Mouse (Mus musculus) layer of hippocampus, postnatal 25 days (tissue): ENCODE data around the gene Cacna1c. TPM values are rescaled to one million over a fixed set of nuclear protein-coding genes. Genes with fewer than 3 reads are reported as not detected.
A peak's percentile ranks its signal among the peaks of the same experiment; 100 is the strongest.

Experiments
- DNase-seq, 2 experiments: peaks; one replicate each; pipeline ENCODE4 v3.0.0; 2022; ENCODE audit warnings: mixed read lengths in 2 of 2, low spot score in 1 of 2; ENCODE audit errors: extremely low spot score in 1 of 2
- total RNA-seq, 2 experiments: library from RNA; stranded (reverse); gene quantifications; 2 replicates each; pipeline ENCODE4 v1.2.3; 2021

Cacna1c gene
- total RNA-seq, 2 experiments from 2014 or later: 69.0 to 86.7 TPM

DNA sequence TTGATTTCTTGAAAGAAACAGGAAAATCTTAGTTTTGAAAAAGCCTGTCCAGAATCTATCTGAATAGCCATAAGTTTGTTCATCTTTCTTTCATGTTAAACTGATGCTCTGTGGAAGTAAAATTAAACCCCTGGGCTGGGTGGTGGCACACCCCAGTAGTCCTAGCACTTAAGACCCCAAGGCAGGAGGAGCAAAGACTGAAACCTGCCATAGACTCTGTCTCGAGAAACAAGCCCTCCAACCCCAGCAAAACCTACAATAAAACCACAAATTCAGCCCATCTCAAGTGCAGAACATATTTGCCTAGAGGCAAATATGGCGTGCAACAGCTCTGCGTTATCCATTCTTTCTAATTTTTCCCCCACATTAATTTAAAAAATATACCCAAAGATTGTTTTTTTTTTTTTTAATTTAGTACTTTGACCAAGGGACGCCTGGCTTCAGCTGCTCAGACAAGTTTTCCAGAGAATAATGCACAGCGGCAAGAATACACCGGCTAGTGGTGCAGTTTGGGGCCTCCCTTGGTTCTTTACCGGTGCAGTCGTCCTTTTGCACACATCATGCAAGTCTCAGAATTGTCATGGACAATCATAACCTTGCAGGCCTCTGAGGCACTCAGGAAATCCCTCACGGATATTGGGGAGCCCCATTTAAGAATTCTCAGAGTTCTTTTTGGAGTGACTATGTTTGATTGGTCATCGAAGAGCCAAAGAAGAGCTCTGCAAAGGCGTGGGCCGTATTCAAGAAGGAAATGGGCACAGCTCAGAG is 21.7 kb downstream of the Cacna1c start:
- DNase-seq: no peak

DNA sequence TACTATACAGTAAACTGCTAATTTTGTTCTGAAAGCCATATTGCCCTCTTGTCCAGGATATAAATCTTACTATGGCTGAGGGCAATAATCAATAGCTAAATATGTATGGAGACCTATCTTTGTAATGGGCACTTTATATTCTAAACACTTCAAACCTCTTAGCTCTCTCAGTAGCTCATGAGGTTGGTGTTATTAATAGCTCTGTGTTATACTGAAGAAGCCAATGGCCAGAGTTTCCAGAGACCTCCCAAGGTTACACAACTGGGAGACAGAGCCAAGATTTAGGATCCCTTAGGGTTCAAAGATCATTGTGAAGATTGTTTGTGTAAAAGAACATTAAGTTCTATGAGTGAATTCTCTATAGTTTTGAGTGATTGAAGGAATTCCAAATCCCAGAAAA is 30.5 kb downstream of the Cacna1c start:
- no peak for DNase-seq

DNA sequence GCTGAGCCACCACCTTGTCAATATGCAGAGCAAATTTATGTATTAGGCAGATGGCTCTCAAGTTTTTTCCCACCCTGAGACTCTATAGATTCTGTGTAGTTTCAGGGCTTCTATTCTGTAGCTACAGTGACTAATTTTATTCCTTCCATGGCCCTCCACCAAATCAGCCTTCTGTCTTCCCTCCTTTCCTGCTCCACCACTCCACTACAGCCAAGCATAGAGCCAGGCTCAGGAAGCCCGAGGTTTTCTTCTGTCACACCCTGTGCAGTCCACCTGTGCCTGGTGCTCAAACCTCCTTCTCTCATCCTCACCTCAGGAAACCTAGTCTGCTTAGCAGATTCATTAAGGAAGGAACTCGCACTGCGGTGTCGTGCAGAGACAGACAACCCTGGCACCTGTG is 51.1 kb downstream of the Cacna1c start:
- no peak for DNase-seq

DNA sequence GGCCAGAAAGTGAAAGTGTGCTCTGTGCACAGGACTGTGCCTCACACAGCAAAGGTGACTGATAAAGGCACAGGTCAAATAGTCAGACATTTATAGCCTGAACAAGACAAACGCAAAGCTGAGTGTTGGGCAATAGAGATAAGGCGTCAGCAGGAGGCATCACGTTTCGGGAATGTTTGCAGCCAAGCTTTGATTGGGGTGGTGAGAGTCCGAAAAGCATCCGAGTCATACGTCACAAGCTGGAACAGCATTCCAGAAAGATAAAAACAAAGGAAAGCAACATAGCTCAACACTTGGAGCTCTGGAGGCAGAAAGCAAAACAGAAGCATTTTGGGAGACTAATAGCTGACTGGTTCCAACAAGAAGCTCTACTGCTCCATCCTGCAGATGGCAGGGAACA is 56.7 kb downstream of the Cacna1c start:
- no peak for DNase-seq

DNA sequence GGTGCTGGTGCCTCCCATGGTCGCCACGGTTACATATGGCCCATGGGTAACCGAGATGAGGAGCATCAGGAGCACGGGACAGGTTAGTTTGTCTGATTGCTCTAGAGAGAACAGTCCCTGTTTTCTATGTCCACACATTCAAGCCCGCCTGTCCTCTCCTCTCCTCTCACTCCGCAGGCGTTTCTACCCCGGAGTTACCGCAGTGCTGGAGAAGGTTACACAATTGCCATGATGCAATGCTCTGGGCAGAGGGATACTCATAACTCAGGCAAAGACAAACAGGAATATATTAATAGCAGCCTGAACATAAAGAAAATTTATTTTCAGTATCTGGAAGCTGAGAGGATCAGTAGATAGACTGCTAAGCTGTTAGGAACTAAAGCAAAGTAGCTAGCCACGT is 58.5 kb downstream of the Cacna1c start:
- DNase-seq: no peak

DNA sequence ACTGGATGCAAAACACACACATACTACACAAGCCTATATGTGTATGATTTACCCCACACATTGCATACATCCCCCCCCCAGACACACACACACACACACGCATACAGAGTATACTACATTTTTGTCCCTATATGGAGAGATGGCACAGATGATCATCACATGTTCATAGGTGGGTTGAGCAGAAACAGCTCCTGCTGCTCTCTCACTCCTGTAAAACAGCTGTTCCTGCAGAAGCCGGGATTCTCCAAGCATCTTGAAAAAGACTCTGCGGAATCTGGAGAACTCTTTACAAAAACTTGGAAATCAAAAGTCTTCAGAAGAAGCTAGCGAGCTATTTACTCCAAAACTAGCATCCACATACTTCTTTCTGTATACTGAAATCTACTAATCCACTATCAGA is 63.4 kb downstream of the Cacna1c start:
- no peak for DNase-seq

DNA sequence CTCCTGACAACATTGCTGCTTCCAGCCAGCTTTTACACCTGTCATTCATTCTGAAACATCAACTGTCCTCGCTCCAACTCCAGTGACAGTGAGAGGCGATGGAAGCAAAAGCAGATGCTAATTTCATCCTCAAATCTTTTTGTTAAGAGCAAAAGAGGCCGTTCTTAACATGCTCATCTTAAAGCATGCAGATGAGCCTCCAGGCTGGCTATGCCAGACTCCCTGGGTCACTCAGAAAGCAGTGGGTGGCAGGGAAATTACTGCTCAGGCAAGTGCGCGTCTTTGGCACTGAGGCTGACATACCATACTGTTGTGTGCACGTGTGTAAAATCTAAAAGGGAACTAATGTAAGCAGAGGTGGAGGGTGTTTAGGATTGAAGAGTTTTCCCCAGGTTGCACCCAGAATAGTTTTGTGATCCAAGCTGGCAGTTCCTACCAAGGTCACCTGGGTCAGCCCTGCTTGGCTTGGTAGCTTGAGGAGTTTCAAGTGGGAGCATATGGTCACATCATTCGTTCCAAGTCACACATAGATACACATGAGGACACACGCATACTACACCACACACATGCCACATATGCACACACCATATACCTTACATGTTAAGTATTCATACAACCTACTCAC is 64.0 kb downstream of the Cacna1c start:
- no peak for DNase-seq

DNA sequence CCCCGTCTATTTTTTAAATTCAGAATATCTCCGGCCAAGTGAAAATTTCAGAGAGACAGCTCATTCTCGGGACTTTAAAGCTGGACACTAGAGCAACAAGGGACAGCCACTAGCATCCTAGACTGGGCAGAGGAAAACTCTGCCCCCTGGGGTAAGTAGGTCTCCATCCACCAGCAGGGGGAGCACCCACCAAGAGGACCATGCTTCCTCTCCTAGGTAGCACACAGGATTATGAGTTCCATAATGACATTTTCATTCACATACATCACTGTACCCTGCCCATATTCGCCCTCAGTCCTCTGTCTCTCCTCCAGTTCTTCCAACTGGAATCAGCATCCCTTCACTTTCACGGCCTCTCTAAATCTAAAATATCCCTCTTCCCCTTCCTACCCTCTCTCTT is 66.6 kb downstream of the Cacna1c start:
- DNase-seq: peak in 1 of 2 experiments; percentile 63

DNA sequence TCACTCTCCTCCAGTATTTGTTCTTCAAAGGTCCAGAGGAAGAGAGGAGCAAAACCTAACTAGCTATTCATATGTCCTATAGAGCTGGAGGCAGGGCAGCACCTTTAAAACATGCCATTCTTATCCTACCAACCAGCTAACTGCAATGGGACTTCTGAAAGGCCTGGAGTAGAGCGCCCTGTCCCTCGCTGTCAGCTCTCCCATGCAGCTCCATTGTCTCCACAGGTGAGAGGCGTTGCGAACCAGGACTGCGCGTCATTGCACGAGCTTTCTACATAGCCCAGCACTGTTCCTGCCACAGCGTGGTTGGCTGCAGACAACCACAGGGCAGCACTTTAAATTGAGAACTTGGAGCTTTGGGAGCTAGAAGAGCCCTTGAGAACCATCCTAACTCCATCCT is 67.7 kb downstream of the Cacna1c start:
- no peak for DNase-seq

DNA sequence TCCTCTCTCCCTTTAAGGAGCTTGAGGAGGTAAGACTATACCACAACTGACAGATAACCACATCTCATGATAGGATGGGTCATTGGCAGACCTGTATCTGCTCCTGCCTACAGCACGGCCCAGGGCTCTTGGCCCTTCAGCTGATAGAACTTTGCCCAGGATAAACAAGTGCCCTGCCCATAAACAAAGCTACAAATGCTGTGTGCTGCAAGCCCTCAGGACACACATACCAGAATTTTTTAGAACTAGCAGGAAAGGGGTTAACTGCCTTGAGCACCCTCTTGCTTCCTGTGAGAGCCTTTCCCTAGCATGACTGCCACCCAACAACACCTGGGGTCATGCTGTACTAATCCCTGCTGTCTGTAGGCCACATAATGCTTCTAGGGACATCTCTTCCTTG is 68.1 kb downstream of the Cacna1c start:
- no peak for DNase-seq

DNA sequence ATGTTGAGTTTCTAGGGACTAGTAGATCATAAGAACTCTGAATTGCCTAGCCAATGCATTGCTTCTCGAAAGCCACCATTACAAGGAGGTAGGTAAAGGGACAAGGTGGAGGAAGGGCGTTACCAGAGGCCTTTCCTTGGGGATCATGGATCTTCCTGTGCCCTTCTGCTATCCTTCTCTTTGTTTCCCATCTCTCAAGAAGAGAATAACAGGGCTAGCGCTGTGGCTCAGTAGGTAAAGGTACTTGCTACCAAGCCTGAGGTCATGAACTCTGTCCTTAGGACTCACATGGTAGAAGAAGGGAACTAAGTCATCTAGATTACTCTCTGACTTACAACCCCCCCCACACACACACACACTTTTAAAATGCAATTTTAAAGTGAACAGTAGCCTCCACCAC is 69.2 kb downstream of the Cacna1c start:
- no peak for DNase-seq

DNA sequence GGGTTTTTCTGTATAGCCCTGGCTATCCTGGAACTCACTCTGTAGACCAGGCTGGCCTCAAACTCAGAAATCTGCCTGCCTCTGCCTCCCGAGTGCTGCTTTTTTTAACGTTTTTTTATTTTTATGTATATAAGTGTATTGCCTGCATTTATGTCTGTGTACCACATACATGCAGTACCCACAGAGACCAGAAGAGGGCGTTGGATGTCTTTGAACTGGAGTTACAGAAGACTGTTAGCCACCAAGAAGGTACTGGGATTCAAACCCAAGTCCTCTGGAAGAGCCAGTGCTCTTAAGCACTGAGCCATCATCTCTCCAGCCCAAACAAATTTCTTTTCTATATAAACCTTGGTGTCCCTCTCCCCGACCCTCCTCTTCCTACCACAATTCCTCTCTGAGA is 77.8 kb downstream of the Cacna1c start:
- no peak for DNase-seq

DNA sequence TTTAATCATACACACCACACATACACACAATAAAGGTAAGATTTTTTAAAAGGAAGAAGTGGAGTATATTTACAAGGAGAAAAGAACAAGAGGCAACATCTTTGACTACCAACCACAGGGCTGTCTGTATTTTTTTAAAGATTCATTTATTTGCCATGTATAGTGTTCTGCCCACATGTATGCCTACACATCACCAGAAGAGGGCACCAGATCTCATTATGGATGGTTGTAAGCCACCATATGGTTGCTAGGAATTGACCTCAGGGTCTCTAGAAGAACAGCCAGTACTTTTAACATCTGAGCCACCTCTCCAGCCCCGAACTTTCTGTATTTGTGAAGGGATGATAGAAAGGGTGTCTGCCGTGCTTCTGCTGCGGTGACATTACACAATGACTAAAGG is 79.9 kb downstream of the Cacna1c start:
- no peak for DNase-seq

DNA sequence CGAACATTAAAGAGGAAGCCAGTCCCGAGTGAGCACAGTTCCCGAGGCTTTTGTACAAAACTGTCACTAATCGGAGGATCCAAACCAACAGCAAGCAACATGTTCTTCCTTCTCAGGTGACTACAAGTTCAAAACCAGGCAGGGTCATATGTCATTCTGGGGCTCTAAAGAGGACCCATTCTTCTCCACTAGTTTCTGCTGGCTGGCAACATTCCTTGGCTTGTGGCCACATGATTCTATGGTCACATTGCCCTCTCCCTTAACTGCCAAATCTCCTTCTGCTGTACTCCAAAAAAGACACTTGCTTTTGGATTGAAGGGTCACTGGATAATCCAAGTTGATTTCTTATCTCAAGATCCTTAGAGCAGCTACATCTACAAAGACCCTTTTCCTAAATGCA is 82.9 kb downstream of the Cacna1c start:
- DNase-seq: no peak

DNA sequence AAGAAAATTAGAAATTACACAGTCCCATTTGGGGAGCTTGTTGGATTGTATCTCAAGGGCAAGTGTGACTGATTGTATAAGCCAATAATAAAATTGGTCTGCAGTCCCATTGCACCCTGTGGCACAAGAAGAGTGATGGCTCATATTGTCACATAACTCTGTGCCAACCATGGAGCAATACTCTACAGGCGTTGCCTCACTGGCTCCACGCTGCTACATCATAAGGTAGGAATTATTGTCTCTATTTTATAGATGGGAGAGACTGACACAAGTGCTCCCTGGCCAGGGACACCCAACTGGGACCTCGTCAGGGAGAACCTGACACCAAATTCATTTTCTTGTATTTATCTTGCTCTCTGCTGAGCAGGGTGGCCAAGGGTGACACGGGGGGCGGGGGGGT is 85.8 kb downstream of the Cacna1c start:
- no peak for DNase-seq

DNA sequence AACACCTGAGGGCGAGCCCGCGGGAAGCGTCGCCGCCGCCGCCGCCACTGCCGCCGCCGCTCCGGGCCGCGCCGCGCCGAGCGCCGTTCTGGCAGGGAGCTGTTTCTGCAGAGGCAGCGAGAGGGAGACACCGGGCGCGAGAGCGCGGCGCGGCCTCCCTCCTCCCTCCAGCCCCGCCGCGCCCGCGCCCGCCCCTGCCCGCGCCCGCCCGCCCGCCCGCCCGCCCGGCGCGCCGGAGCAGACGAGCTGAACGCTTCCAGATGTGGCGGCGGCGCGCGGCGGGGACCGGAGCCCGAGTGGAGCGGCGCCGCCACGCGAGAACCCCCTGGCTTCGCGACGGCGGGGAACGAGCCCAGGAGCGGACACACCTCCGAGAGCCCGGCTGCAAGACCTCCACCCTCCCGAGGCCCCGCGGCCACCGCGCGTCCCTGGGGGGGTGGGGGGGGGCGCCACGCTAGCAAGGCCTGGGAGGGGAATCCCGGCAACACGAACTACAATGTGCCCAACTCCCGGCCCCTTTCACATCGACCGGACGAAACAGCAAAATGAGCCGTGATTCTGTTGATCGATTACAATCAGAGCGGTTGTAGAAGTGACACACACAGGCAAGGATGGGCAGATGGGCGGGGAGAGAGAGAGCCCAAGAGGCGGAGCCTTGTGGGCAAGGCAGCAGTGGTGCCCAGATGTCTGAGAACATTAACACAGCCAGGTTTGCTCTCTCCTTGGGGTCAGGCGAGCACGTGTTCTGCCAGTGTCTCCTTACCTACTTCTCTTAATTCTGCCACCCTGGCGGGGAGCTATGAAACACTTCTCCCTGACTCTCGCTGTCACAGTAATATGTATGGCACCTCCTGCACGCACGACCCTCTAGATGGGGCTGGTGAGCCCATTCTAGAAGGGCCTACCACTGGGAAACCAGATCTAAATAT is 87.5 kb downstream of the Cacna1c start:
- peak; percentile 54 to 70 for DNase-seq

DNA sequence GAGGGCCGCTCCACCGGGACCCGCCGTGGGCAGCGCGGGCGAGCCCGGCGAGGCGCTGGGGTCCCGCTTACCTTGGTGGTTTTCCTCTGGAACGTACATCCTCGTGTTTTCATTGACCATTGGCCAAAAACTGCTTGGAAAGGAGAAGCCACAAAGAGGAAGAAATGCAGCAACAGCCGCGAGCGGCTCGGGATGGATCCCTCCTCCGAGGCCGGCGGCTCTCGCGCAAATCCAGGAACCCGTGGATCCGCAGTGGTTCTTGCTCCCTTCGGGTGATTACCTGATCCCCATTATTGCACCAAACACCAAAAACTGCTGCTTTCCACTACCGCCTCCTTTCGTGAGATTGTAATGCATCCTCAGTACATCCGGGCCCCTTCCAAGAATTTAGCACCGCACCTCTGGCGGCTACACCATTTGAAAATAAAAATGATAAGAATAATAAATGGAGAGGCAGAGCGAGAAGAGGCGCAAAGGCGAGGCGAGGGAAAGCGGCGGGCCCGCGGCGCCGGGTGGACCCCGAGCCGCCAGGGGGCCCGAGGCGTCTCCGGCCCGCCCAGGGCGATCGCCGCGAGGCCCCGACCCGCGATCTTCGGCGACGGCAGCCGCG is 88.3 kb downstream of the Cacna1c start:
- DNase-seq: peak; percentile 30 to 33

DNA sequence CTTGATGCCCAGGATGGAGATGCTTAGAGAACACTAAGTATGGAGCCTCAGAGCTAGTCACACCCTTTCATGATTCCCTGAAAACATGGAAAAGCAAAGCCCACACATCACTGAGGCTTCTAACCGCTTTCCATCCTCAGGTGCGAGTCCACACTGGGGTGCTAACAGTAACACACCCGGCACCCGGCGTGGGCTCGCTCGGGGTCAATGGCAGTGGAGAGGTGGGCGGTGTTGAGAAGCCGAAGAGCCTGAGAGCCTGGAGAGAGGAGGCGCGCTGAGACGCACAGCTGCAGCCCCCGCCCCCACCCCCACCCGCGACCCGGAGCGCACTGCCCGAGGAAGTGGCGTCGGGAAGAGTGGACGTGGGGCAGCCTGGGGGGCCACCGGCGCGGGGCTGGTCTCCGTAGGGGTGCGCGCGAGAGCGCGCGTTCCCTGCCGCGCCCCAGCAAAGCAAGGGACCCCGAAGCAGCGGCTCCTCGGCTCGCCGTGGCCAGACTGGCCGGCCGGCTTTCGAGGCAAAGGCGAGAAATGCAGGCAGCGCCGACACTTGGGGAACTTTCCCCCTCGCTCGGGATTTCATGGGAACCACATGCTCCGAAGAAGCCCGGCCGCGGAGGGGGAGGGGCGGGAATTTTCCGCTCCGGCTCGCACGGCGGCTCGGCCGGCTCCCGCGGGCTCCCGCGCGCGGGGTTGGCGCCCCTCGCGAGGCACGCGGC is 88.9 kb downstream of the Cacna1c start:
- DNase-seq: peak; percentile 48 to 59

DNA sequence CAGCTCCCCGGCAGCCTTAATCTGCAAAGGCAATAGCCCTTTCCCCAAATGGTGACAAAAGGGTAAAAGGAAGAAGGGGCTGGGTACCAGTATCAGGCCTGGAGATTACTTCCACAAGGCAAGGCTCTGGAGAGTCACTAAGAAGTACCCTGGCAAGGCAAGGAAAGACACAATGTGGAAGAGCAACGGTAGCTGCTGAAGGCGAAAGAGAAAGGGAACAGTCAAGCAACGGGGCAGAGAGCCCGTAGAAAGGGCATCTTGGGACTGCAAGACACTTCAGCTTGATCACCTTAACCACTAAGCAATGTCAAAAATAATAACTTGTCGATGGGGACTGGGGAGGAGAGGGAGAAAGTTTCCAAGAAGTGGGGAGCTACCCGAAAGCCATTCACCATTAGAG is 89.5 kb downstream of the Cacna1c start:
- no peak for DNase-seq
